Mouse (Mus musculus) cerebellum, adult 2 months (tissue): ENCODE data around the gene Sesn1.

Source experiments
- CTCF ChIP-seq: fragments of 200-500 bp; IDR thresholded peaks from 2 replicates; pipeline ENCODE4 v1.5.1; 2011; ENCODE audit warnings: low read depth, mild to moderate bottlenecking, control low read depth, low read length, moderate library complexity, borderline replicate concordance; ENCODE audit not compliant: insufficient read depth
- POLR2A ChIP-seq: fragments of 200-500 bp; IDR thresholded peaks from 2 replicates; pipeline ENCODE4 v1.6.1; 2011; ENCODE audit warnings: low read length, control low read depth, borderline replicate concordance; ENCODE audit not compliant: insufficient read depth

- no peak for TF ChIP-seq POLR2A
- no peak for TF ChIP-seq CTCF
These were observed 12.5 kb upstream of the Sesn1 start for GRCm38 (mm10) chr10:41797253-41797652.
